Mouse (Mus musculus): ENCODE data around the gene Dop1b. TPM values are rescaled to one million over a fixed set of nuclear protein-coding genes. Genes with fewer than 3 reads are reported as not detected.
A peak's percentile ranks its signal among the peaks of the same experiment; 100 is the strongest.
"Not testable (repeated sequence)": the region's sequence is repeated elsewhere in the genome, so short reads cannot be mapped to it uniquely, and the experiment has no call there.

Dop1b gene
- polyA plus RNA-seq, 1 experiment from 2014 or later, result 5.3 TPM

DNA sequence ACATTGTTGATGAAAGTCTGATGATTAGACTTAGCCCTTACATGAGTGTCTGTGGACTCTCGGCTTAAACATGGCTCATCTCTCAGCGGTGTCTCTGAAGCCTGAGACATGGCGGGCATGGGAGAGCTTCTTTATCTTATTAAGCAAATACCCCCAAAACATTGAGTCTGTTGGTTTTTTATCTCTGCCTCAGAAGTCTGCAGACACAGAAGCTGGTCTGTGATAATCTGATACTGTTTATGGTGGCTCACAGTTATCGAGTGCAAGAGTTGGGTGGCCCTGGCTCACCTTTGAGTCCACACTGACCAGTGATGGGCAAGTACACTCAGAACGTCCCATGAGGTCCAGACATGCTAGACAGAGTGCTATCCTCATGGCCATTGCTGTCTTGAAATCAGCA is 63.0 kb downstream of the Dop1b start:
- Histone ChIP-seq H3K27me3 (ENCODE audit: low read depth, poor library complexity, severe bottlenecking) (no peaks in the 10 kb centered on the region), H3K27ac (no peak overlapping the region), H3K36me3 (no peaks in the 10 kb centered on the region), H3K9me3 (replicated peaks) (no peaks in the 10 kb centered on the region), H3K4me3 (no peak overlapping the region), H3K4me1 (peaks cover 18% of the 10 kb centered on the region)
- WGBS, result 88% methylated on average over 5 of the region's 5 CpGs
- DNase-seq (ENCODE audit: low spot score), result no peak

DNA sequence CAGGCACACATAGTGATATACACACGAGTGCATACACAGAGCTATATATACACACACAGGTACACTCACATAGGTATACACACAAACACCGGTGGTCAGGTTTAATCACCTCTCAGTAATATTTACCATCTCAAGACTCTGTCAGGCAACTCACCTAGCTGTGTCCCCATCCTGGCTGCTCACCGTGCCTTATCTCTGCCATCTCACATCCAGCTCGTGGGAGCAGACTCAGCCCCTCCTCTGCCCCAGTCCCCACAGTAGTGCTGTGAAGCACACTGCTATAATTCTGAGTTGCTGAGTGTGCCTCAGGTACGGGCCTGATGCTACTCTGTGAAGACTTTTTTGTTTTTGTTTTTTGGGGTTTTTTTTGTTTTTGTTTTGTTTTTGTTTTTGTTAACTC is 64.8 kb downstream of the Dop1b start:
- DNase-seq (ENCODE audit: low spot score), result no peak
- 69% methylated on average over 5 of the region's 5 CpGs for whole genome bisulfite sequencing
- Histone ChIP-seq H3K27ac (no peak overlapping the region), H3K27me3 (ENCODE audit: low read depth, poor library complexity, severe bottlenecking) (no peaks in the 10 kb centered on the region), H3K4me1 (peaks cover 19% of the 10 kb centered on the region), H3K36me3 (no peaks in the 10 kb centered on the region), H3K4me3 (no peak overlapping the region), H3K9me3 (replicated peaks) (no peaks in the 10 kb centered on the region)

DNA sequence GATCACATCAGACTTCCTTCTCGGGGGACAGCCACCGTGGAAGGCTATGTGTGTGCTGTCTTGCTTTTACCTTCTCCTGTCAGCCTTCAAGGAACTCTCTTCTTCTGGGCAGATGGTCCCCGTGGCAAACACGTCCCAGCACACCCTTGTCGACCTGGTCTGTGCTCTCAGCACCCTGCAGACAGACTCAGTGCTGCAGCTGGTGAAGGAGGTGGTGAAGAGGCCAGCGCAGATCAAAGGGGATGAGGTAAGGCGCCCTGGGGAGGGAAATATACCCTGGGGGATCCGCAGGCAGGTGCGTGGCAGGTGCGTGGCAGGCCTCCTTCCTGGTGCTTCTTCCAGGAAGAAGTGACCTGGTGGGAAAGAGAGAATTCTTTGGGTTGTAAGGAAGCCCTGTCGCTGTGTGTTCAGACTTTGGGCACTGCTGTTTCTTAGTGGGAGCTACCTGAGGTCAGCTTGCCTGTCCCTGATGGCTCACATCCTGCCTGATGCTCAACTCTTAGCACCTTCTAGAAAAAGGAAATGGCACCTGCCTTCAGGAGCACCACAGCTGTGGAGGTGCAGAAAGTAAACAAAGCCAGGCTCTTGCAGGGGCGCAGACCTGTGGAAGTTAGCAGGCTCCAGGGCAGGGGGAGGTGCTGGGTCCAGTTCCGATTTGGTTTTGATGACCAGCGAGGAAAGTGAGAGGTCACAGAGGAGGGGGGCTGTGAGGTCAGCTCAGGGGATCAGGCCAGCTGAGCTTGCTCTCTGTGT is 65.7 kb downstream of the Dop1b start:
- no peaks in the 10 kb centered on the region for H3K36me3 ChIP-seq
- H3K4me1 ChIP-seq, result peaks cover 28% of the 10 kb centered on the region
- DNase-seq (ENCODE audit: low spot score), result no peak
- WGBS, result 29% methylated on average over 14 of the region's 14 CpGs
- H3K27ac ChIP-seq, result no peak overlapping the region
- no peak overlapping the region for H3K4me3 ChIP-seq
- no peaks in the 10 kb centered on the region for H3K27me3 ChIP-seq (ENCODE audit: low read depth, poor library complexity, severe bottlenecking)
- no peaks in the 10 kb centered on the region for H3K9me3 ChIP-seq (replicated peaks)

DNA sequence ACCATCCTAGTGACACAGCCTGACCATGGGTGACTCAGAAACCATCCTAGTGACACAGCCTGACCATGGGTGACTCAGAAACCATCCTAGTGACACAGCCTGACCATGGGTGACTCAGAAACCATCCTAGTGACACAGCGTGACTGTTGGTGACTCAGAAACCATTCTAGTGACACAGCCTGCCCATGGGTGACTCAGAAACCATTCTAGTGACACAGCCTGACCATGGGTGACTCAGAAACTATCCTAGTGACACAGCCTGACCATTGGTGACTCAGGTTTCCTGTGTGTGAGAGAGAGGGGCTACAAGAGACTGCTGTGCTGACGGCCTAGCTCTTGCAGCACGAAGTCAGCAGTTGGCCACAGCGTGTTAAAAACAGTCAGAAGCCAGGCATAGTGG is 66.7 kb downstream of the Dop1b start:
- H3K4me1 ChIP-seq, result peaks cover 28% of the 10 kb centered on the region
- DNase-seq (ENCODE audit: low spot score); H3K9me3 ChIP-seq (replicated peaks); H3K4me3 ChIP-seq; H3K27me3 ChIP-seq (ENCODE audit: low read depth, poor library complexity, severe bottlenecking); H3K36me3 ChIP-seq; H3K27ac ChIP-seq: not testable (repeated sequence)
- WGBS, result 78% methylated on average over 4 of the region's 4 CpGs

DNA sequence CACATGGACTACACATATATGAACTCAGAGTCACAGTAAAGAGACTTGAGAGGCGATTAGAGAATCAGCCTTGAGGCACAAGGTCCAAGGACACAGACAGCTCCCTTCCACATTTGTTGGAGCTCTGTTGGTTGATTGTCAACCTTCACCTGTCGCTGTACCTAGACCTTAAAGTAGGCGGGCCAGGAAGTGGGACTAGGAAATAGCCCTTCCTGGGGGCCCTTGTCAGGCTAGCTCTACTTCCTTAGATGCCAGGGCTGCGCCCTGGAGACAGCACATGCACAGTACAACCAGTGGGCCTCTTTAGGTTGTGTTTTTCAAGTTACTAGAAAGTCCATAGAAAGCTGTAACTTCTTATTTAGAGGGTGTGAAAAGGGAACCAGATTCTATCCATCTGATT is 67.8 kb downstream of the Dop1b start:
- H3K27ac ChIP-seq, result no peak overlapping the region
- no peak for DNase-seq (ENCODE audit: low spot score)
- H3K4me3 ChIP-seq, result no peak overlapping the region
- no peaks in the 10 kb centered on the region for H3K27me3 ChIP-seq (ENCODE audit: low read depth, poor library complexity, severe bottlenecking)
- no peaks in the 10 kb centered on the region; the same call in 1 of the 2 replicates for H3K9me3 ChIP-seq (replicated peaks)
- H3K4me1 ChIP-seq, result peaks cover 28% of the 10 kb centered on the region
- 0 out of 2 replicates have a peak, but pooled peaks cover 4% of the 10 kb centered on the region for H3K36me3 ChIP-seq
- 91% methylated on average over 4 of the region's 4 CpGs for WGBS

DNA sequence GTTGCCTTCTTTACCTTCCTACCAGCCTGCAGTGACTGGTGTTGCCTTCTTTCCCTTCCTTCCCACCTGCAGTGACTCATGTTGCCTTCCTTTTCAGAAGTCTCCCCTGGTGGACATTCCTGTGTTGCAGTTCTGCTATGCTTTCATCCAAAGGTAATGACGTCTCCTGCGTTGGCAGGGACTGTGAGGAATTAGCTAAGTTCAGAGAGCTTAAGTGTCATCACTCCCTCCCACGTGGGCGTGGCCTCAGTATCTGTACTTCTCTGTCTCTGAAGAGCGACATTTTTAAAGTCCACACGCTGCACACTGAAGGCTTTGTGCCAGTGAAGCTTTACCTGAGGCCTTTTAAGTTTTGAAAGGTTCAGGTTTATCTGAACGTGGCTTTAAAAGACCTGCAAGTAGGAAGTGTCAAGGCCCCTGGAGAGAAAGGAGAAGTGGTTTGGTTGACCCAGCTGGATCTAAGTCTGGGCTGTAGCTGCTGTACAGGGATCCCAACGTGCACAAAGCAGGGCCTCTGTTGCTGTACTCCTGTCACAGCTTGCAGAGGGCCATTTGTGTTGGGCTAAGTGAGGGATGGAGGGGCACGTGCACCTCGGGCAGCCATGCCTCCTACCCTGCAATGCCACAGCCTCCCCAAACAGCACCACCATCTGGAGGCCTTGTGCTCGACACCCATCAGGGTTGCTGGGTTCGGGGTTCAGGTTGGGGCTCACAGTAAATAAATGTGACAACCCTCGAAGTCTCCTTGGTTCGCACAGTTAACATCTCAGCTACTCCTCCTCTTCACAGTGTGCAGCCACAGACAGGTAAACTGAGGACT is 69.2 kb downstream of the Dop1b start:
- no peaks in the 10 kb centered on the region for H3K27me3 ChIP-seq (ENCODE audit: low read depth, poor library complexity, severe bottlenecking)
- H3K36me3 ChIP-seq, result 0 out of 2 replicates have a peak, but pooled peaks cover 4% of the 10 kb centered on the region
- peaks cover 33% of the 10 kb centered on the region for H3K4me1 ChIP-seq
- WGBS, result 60% methylated on average over 14 of the region's 14 CpGs
- H3K27ac ChIP-seq, result no peak overlapping the region
- H3K4me3 ChIP-seq, result no peak overlapping the region
- no peaks in the 10 kb centered on the region; the same call in 1 of the 2 replicates for H3K9me3 ChIP-seq (replicated peaks)
- DNase-seq (ENCODE audit: low spot score), result no peak

DNA sequence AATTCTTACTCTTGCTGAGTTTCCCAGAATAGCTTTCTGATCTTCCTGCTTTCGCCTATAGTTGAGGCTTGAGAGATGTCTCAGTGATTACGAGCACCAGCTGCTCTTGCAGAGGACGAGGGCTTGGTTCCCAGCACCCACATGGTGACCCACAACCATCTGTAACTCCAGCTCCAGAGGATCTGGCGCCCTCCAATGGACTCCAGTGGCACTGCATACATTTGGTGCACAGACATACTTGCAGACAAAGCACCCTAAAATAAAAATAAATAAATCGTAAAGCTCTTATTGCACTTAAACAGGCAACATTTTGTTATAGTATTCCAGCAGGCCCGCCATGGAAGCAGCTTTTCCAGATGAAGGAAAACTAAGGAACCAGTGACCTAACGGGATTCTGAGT is 72.5 kb downstream of the Dop1b start:
- 0 out of 2 replicates have a peak, but pooled peaks cover 4% of the 10 kb centered on the region for H3K36me3 ChIP-seq
- no peaks in the 10 kb centered on the region for H3K27me3 ChIP-seq (ENCODE audit: low read depth, poor library complexity, severe bottlenecking)
- H3K4me3 ChIP-seq, result no peak overlapping the region
- no peak for DNase-seq (ENCODE audit: low spot score)
- 94% methylated on average over 7 of the region's 7 CpGs for WGBS
- H3K9me3 ChIP-seq (replicated peaks), result no peaks in the 10 kb centered on the region; the same call in 1 of the 2 replicates
- H3K27ac ChIP-seq, result no peak overlapping the region
- H3K4me1 ChIP-seq, result peaks cover 27% of the 10 kb centered on the region; the same call in 1 of the 2 replicates

DNA sequence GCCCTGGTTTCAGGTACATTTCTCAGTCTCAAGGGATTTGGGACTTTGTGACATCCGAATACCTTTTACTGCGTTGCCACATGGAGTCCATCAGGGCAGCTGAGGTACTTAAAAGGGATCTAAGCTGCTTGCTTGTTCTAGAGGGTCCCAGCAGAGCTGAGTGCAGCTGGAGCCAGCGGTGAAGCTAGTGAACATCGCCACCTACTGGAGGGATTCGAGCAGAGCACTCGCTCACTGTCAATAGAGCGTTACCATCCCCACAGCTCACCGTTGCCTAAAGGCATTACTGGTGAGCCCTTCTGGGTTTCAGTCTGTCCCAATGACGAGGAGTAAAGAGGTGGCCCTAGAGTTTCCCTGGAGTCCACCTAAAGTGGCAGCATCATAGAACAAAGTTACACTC is 74.1 kb downstream of the Dop1b start:
- 5% methylated on average over 9 of the region's 9 CpGs for WGBS
- Histone ChIP-seq H3K4me1 (peaks cover 28% of the 10 kb centered on the region; the same call in 1 of the 2 replicates), H3K27ac (0 out of 2 replicates have a peak overlapping the region, but pooled peaks have one; percentile 43), H3K9me3 (replicated peaks) (no peaks in the 10 kb centered on the region; the same call in 1 of the 2 replicates), H3K27me3 (ENCODE audit: low read depth, poor library complexity, severe bottlenecking) (no peaks in the 10 kb centered on the region), H3K4me3 (no peak overlapping the region), H3K36me3 (0 out of 2 replicates have a peak, but pooled peaks cover 4% of the 10 kb centered on the region)
- DNase-seq (ENCODE audit: low spot score), result peak; percentile 88

DNA sequence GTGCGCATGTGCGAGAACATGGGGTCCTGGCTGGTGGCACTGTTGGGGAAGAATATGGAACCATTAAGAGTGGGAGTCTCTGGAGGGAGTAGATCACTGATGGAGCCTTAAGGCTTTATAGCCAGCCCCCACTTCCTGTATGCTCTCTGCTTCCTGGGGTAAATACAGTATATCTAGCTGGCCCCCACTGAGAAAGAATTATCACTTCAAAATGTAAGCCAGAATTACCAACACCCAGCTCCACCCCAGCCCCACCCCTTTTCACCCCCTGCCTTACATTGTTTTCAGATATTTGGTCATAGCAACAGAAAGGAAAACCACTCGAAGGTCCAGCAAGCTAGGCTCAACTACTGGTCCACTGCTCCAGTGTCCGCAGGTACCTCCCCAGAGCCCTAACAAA is 76.7 kb downstream of the Dop1b start:
- Histone ChIP-seq H3K27me3 (ENCODE audit: low read depth, poor library complexity, severe bottlenecking) (no peaks in the 10 kb centered on the region), H3K4me1 (peaks cover 13% of the 10 kb centered on the region; the same call in 1 of the 2 replicates), H3K27ac (no peak overlapping the region), H3K4me3 (no peak overlapping the region), H3K9me3 (replicated peaks) (no peaks in the 10 kb centered on the region; the same call in 1 of the 2 replicates), H3K36me3 (0 out of 2 replicates have a peak, but pooled peaks cover 4% of the 10 kb centered on the region)
- no peak for DNase-seq (ENCODE audit: low spot score)
- 92% methylated on average over 4 of the region's 4 CpGs for WGBS

DNA sequence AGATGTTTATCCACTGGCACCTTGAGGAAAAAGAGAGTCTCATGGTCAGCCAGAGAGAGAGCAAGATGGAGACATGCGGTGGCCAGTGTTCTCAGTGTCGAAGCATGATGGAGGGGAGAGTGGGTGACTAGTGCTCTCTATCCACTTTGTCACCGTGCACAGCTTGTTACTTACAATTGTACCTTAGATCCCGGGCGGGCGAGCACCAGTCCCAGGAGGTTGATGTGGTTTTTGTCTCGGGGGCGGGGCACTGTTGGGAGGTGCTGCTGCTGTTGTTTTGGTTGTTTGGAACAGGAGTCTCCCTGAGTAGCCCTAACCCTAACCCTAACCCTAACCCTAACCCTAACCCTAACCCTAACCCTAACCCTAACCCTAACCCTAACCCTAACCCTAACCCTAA is 77.2 kb downstream of the Dop1b start:
- no peaks in the 10 kb centered on the region; the same call in 1 of the 2 replicates for H3K9me3 ChIP-seq (replicated peaks)
- H3K4me3 ChIP-seq, result no peak overlapping the region
- DNase-seq (ENCODE audit: low spot score), result no peak
- no peak overlapping the region for H3K27ac ChIP-seq
- H3K4me1 ChIP-seq, result peaks cover 13% of the 10 kb centered on the region; the same call in 1 of the 2 replicates
- H3K36me3 ChIP-seq, result 0 out of 2 replicates have a peak, but pooled peaks cover 3% of the 10 kb centered on the region
- 98% methylated on average over 8 of the region's 8 CpGs for WGBS
- H3K27me3 ChIP-seq (ENCODE audit: low read depth, poor library complexity, severe bottlenecking), result no peaks in the 10 kb centered on the region

DNA sequence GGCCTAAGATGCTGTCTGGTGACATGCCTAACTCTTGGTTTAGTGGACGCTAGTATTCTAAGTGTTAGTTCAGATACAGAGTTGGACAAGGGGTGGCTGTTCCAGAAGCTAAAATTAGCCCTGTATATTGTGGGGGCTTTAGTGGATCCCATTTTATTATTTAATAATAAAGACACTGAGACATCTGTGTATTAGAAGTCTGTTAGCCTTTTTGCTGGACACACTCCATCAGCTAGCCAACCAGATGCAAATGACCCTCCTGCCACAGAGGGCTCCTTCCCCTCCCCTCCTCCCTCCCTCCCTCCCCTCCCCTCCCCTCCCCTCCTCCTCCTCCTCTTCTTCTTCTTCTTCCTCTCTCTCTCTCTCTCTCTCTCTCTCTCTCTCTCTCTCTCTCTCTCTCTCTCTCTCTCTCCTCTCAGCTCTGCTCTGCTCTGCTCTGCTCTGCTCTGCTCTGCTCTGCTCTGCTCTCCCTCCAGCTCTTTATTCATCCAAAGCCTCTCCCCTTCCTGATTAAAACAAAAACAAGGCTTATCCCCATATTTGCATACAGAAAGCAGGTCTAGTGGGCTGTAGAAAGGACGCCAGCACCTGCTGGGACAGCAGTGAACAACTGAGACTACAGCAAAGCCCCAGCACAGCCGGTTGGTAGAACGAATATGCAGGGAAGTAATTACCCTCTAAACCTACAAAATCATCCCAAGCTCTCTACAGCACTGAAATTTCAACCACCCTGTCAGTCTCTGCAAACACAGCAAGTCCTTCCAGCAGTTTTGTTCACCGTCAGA is 78.5 kb downstream of the Dop1b start:
- WGBS, result 51% methylated on average over 5 of the region's 5 CpGs
- Histone ChIP-seq H3K36me3 (no peaks in the 10 kb centered on the region), H3K27me3 (ENCODE audit: low read depth, poor library complexity, severe bottlenecking) (no peaks in the 10 kb centered on the region), H3K9me3 (replicated peaks) (no peaks in the 10 kb centered on the region), H3K4me1 (peaks cover 13% of the 10 kb centered on the region; the same call in 1 of the 2 replicates), H3K27ac (no peak overlapping the region), H3K4me3 (no peak overlapping the region)
- DNase-seq (ENCODE audit: low spot score), result no peak

DNA sequence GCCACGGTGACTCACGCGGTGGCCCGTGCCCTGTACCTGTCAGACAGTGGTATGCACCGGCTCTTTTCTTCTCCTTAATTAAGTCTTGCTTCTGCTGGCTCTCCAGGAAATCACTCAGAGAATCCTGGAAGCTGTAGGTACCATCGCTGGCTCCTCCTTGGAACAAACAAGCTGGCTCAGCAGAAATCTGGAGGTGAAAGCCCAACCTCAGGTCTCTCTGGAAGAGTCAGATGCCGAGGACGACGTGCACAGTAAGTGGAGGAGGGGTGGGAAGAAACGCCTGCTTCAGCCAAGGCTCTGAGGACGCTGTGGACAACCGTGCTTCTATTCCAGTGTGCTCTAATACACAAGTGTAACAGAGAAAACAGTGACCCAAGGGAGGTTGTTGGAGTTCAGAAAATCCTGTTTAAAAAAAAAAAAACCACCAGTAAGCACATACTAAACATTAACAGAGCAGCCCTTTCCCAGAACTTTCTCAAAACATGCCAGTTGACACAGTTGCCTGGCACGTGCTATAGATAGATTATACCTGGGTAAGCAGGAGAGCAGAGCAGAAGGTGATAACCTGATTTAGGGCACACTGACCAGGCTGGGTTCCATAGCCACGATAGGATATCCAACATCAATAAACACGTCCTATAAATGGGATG is 81.4 kb downstream of the Dop1b start:
- Histone ChIP-seq H3K4me3 (no peak overlapping the region), H3K9me3 (replicated peaks) (no peaks in the 10 kb centered on the region), H3K36me3 (no peaks in the 10 kb centered on the region), H3K27ac (no peak overlapping the region), H3K27me3 (ENCODE audit: low read depth, poor library complexity, severe bottlenecking) (no peaks in the 10 kb centered on the region), H3K4me1 (peaks cover 34% of the 10 kb centered on the region)
- no peak for DNase-seq (ENCODE audit: low spot score)
- WGBS, result 83% methylated on average over 15 of the region's 15 CpGs
